Mouse (Mus musculus): ENCODE measurements around the gene Ccdc141. TPM values are rescaled to one million over a fixed set of nuclear protein-coding genes. Genes with fewer than 3 reads are reported as not detected.

The Ccdc141 gene
- polyA plus RNA-seq, 1 experiment from 2014 or later: 2.2 TPM

GRCm38 (mm10) chr2:77200379-77200778 is 29.9 kb upstream of the Ccdc141 start:
- no peak overlapping the region; the same call in 1 of the 2 replicates for H3K27ac ChIP-seq (ENCODE audit: low read depth, low read length)
- WGBS: 93% methylated on average over 4 of the region's 4 CpGs
- TF ChIP-seq CTCF (IDR thresholded peaks at IDR 0.05; ENCODE audit: low read depth): no peak
- no peak overlapping the region for H3K4me3 ChIP-seq (ENCODE audit: low read depth, low read length)
- H3K9ac ChIP-seq (ENCODE audit: low read depth, low read length): no peak overlapping the region
- no peaks in the 10 kb centered on the region for H3K9me3 ChIP-seq (ENCODE audit: control insufficient read depth)
- no peak for ATAC-seq
- H3K4me1 ChIP-seq (replicated peaks; ENCODE audit: control insufficient read depth, insufficient read depth, low read length): no peaks in the 10 kb centered on the region
- no peaks in the 10 kb centered on the region for H3K27me3 ChIP-seq (replicated peaks; ENCODE audit: control insufficient read depth, insufficient read depth, low read length)
- peaks cover 13% of the 10 kb centered on the region; the same call in 1 of the 2 replicates for H3K36me3 ChIP-seq (ENCODE audit: control insufficient read depth, insufficient read depth)
- H3K4me2 ChIP-seq (replicated peaks; ENCODE audit: low read depth): no peak overlapping the region

- Histone ChIP-seq H3K27me3 (replicated peaks; ENCODE audit: control insufficient read depth, insufficient read depth, low read length) (no peaks in the 10 kb centered on the region), H3K36me3 (ENCODE audit: control insufficient read depth, insufficient read depth) (peaks cover 26% of the 10 kb centered on the region), H3K9me3 (ENCODE audit: control insufficient read depth) (no peaks in the 10 kb centered on the region), H3K27ac (ENCODE audit: low read depth, low read length) (no peak overlapping the region), H3K4me2 (replicated peaks; ENCODE audit: low read depth) (no peak overlapping the region), H3K9ac (ENCODE audit: low read depth, low read length) (no peak overlapping the region), H3K4me1 (replicated peaks; ENCODE audit: control insufficient read depth, insufficient read depth, low read length) (no peaks in the 10 kb centered on the region), H3K4me3 (ENCODE audit: low read depth, low read length) (no peak overlapping the region)
- WGBS: 55% methylated on average over 5 of the region's 5 CpGs
- no peak for TF ChIP-seq CTCF (IDR thresholded peaks at IDR 0.05; ENCODE audit: low read depth)
- ATAC-seq: no peak; the same call in 1 of the 2 replicates
Measured at GRCm38 (mm10) chr2:77198246-77198645, 27.8 kb upstream of the Ccdc141 start.

- no peak for ATAC-seq
- Histone ChIP-seq H3K4me1 (replicated peaks; ENCODE audit: control insufficient read depth, insufficient read depth, low read length) (no peaks in the 10 kb centered on the region), H3K36me3 (ENCODE audit: control insufficient read depth, insufficient read depth) (peaks cover 21% of the 10 kb centered on the region)
Measured at GRCm38 (mm10) chr2:77196819-77197218, 26.4 kb upstream of the Ccdc141 start.

GRCm38 (mm10) chr2:77195056-77195455 is 24.6 kb upstream of the Ccdc141 start:
- TF ChIP-seq CTCF (IDR thresholded peaks at IDR 0.05; ENCODE audit: low read depth): no peak
- Histone ChIP-seq H3K9me3 (ENCODE audit: control insufficient read depth) (no peaks in the 10 kb centered on the region), H3K4me3 (ENCODE audit: low read depth, low read length) (no peak overlapping the region), H3K4me1 (replicated peaks; ENCODE audit: control insufficient read depth, insufficient read depth, low read length) (no peaks in the 10 kb centered on the region), H3K9ac (ENCODE audit: low read depth, low read length) (no peak overlapping the region), H3K4me2 (replicated peaks; ENCODE audit: low read depth) (no peak overlapping the region), H3K36me3 (ENCODE audit: control insufficient read depth, insufficient read depth) (peaks cover 31% of the 10 kb centered on the region), H3K27ac (ENCODE audit: low read depth, low read length) (no peak overlapping the region), H3K27me3 (replicated peaks; ENCODE audit: control insufficient read depth, insufficient read depth, low read length) (no peaks in the 10 kb centered on the region)
- no peak for ATAC-seq
- WGBS: 90% methylated on average over 5 of the region's 5 CpGs

More at GRCm38 (mm10) chr2:77196819-77197218, 26.4 kb upstream of the Ccdc141 start:
- WGBS: 83% methylated on average over 4 of the region's 4 CpGs
- H3K4me3 ChIP-seq (ENCODE audit: low read depth, low read length): no peak overlapping the region
- TF ChIP-seq CTCF (IDR thresholded peaks at IDR 0.05; ENCODE audit: low read depth): no peak
- no peak overlapping the region for H3K9ac ChIP-seq (ENCODE audit: low read depth, low read length)
- H3K9me3 ChIP-seq (ENCODE audit: control insufficient read depth): no peaks in the 10 kb centered on the region
- H3K27ac ChIP-seq (ENCODE audit: low read depth, low read length): no peak overlapping the region
- H3K4me2 ChIP-seq (replicated peaks; ENCODE audit: low read depth): no peak overlapping the region
- H3K27me3 ChIP-seq (replicated peaks; ENCODE audit: control insufficient read depth, insufficient read depth, low read length): no peaks in the 10 kb centered on the region

- peaks cover 51% of the 10 kb centered on the region for H3K36me3 ChIP-seq (ENCODE audit: control insufficient read depth, insufficient read depth)
- no peak for ATAC-seq
- H3K27me3 ChIP-seq (replicated peaks; ENCODE audit: control insufficient read depth, insufficient read depth, low read length): no peaks in the 10 kb centered on the region
- no peak overlapping the region for H3K9ac ChIP-seq (ENCODE audit: low read depth, low read length)
- TF ChIP-seq CTCF (IDR thresholded peaks at IDR 0.05; ENCODE audit: low read depth): no peak
- no peak overlapping the region for H3K27ac ChIP-seq (ENCODE audit: low read depth, low read length)
- WGBS: 94% methylated on average over 3 of the region's 3 CpGs
- no peak overlapping the region for H3K4me2 ChIP-seq (replicated peaks; ENCODE audit: low read depth)
- no peaks in the 10 kb centered on the region for H3K4me1 ChIP-seq (replicated peaks; ENCODE audit: control insufficient read depth, insufficient read depth, low read length)
- H3K4me3 ChIP-seq (ENCODE audit: low read depth, low read length): no peak overlapping the region
- no peaks in the 10 kb centered on the region for H3K9me3 ChIP-seq (ENCODE audit: control insufficient read depth)
Measured at GRCm38 (mm10) chr2:77191811-77192210, 21.4 kb upstream of the Ccdc141 start.

GRCm38 (mm10) chr2:77190891-77191290 is 20.5 kb upstream of the Ccdc141 start:
- ATAC-seq: no peak
- Histone ChIP-seq H3K27me3 (replicated peaks; ENCODE audit: control insufficient read depth, insufficient read depth, low read length) (no peaks in the 10 kb centered on the region), H3K36me3 (ENCODE audit: control insufficient read depth, insufficient read depth) (peaks cover 51% of the 10 kb centered on the region), H3K4me3 (ENCODE audit: low read depth, low read length) (no peak overlapping the region), H3K9ac (ENCODE audit: low read depth, low read length) (no peak overlapping the region), H3K9me3 (ENCODE audit: control insufficient read depth) (no peaks in the 10 kb centered on the region), H3K4me1 (replicated peaks; ENCODE audit: control insufficient read depth, insufficient read depth, low read length) (no peaks in the 10 kb centered on the region), H3K4me2 (replicated peaks; ENCODE audit: low read depth) (no peak overlapping the region), H3K27ac (ENCODE audit: low read depth, low read length) (no peak overlapping the region)
- no peak for TF ChIP-seq CTCF (IDR thresholded peaks at IDR 0.05; ENCODE audit: low read depth)
- 92% methylated on average over 7 of the region's 7 CpGs for WGBS

- H3K4me1 ChIP-seq (replicated peaks; ENCODE audit: control insufficient read depth, insufficient read depth, low read length): no peaks in the 10 kb centered on the region
- H3K36me3 ChIP-seq (ENCODE audit: control insufficient read depth, insufficient read depth): peaks cover 51% of the 10 kb centered on the region
- no peak for ATAC-seq
- H3K4me2 ChIP-seq (replicated peaks; ENCODE audit: low read depth): no peak overlapping the region
- TF ChIP-seq CTCF (IDR thresholded peaks at IDR 0.05; ENCODE audit: low read depth): no peak
- no peak overlapping the region for H3K27ac ChIP-seq (ENCODE audit: low read depth, low read length)
- H3K9me3 ChIP-seq (ENCODE audit: control insufficient read depth): no peaks in the 10 kb centered on the region
- H3K4me3 ChIP-seq (ENCODE audit: low read depth, low read length): no peak overlapping the region
- WGBS: 88% methylated on average over 3 of the region's 3 CpGs
- no peak overlapping the region for H3K9ac ChIP-seq (ENCODE audit: low read depth, low read length)
- no peaks in the 10 kb centered on the region for H3K27me3 ChIP-seq (replicated peaks; ENCODE audit: control insufficient read depth, insufficient read depth, low read length)
Measured at GRCm38 (mm10) chr2:77190301-77190700, 19.9 kb upstream of the Ccdc141 start.

All from intestine, postnatal 0 days (tissue).